Mouse (Mus musculus): ENCODE data around the gene Tmem106a. TPM values are rescaled to one million over a fixed set of nuclear protein-coding genes. Genes with fewer than 3 reads are reported as not detected.
A peak's percentile ranks its signal among the peaks of the same experiment; 100 is the strongest.
"Not testable (repeated sequence)": the region's sequence is repeated elsewhere in the genome, so short reads cannot be mapped to it uniquely, and the experiment has no call there.

The Tmem106a gene
- polyA plus RNA-seq, 1 experiment from 2014 or later = 4.9 TPM

- H3K4me1 ChIP-seq (replicated peaks) = no peaks in the 10 kb centered on the region
- H3K27me3 ChIP-seq = no peaks in the 10 kb centered on the region
- no peak for ATAC-seq (ENCODE audit: low read depth)
- no peaks in the 10 kb centered on the region for H3K9me3 ChIP-seq
- no peak overlapping the region for H3K4me2 ChIP-seq
- peaks cover 99% of the 10 kb centered on the region for H3K36me3 ChIP-seq
- 81% methylated on average over 6 of the region's 6 CpGs for WGBS
- no peak overlapping the region for H3K9ac ChIP-seq
- H3K27ac ChIP-seq (replicated peaks) = no peak overlapping the region
- no peak overlapping the region for H3K4me3 ChIP-seq
Observed at GRCm38 (mm10) chr11:101576116-101576515, 5.9 kb upstream of the Tmem106a start.

GRCm38 (mm10) chr11:101581081-101581764, 819 bp upstream of the Tmem106a start:
- 78% methylated on average over 6 of the region's 6 CpGs for WGBS
- H3K4me3 ChIP-seq = no peak overlapping the region
- no peaks in the 10 kb centered on the region for H3K27me3 ChIP-seq
- no peak overlapping the region for H3K4me2 ChIP-seq
- no peak overlapping the region for H3K9ac ChIP-seq
- peaks cover 8% of the 10 kb centered on the region for H3K4me1 ChIP-seq (replicated peaks)
- no peak for ATAC-seq (ENCODE audit: low read depth)
- H3K36me3 ChIP-seq = peaks cover 57% of the 10 kb centered on the region
- H3K9me3 ChIP-seq = no peaks in the 10 kb centered on the region
- no peak overlapping the region for H3K27ac ChIP-seq (replicated peaks)

- Histone ChIP-seq H3K4me3 (no peak overlapping the region), H3K4me1 (replicated peaks) (peaks cover 8% of the 10 kb centered on the region), H3K36me3 (peaks cover 49% of the 10 kb centered on the region), H3K27me3 (no peaks in the 10 kb centered on the region), H3K9me3 (no peaks in the 10 kb centered on the region), H3K4me2 (no peak overlapping the region), H3K9ac (no peak overlapping the region), H3K27ac (replicated peaks) (no peak overlapping the region)
- 87% methylated on average over 2 of the region's 2 CpGs for WGBS
- ATAC-seq (ENCODE audit: low read depth) = no peak
Observed at GRCm38 (mm10) chr11:101583205-101583604, 1.2 kb downstream of the Tmem106a start.

GRCm38 (mm10) chr11:101585031-101585430, 3.0 kb downstream of the Tmem106a start:
- ATAC-seq (ENCODE audit: low read depth); H3K4me3 ChIP-seq; H3K4me1 ChIP-seq (replicated peaks); H3K4me2 ChIP-seq; H3K27me3 ChIP-seq; H3K9me3 ChIP-seq; H3K27ac ChIP-seq (replicated peaks); H3K9ac ChIP-seq: not testable (repeated sequence)
- peaks cover 34% of the 10 kb centered on the region for H3K36me3 ChIP-seq
- WGBS = 93% methylated on average over 1 of the region's 1 CpGs

GRCm38 (mm10) chr11:101585805-101586204, 3.8 kb downstream of the Tmem106a start:
- ATAC-seq (ENCODE audit: low read depth) = no peak
- H3K36me3 ChIP-seq = peaks cover 33% of the 10 kb centered on the region
- no peak overlapping the region for H3K4me3 ChIP-seq
- no peaks in the 10 kb centered on the region for H3K9me3 ChIP-seq
- H3K4me2 ChIP-seq = no peak overlapping the region
- H3K27ac ChIP-seq (replicated peaks) = no peak overlapping the region
- H3K27me3 ChIP-seq = no peaks in the 10 kb centered on the region
- WGBS = 85% methylated on average over 4 of the region's 4 CpGs
- no peak overlapping the region for H3K9ac ChIP-seq
- peaks cover 8% of the 10 kb centered on the region for H3K4me1 ChIP-seq (replicated peaks)

GRCm38 (mm10) chr11:101587676-101588075, 5.6 kb downstream of the Tmem106a start:
- ATAC-seq (ENCODE audit: low read depth) = no peak
- H3K27ac ChIP-seq (replicated peaks) = no peak overlapping the region
- no peak overlapping the region for H3K4me3 ChIP-seq
- no peak overlapping the region for H3K9ac ChIP-seq
- peaks cover 27% of the 10 kb centered on the region for H3K36me3 ChIP-seq
- H3K27me3 ChIP-seq = no peaks in the 10 kb centered on the region
- H3K9me3 ChIP-seq = no peaks in the 10 kb centered on the region
- WGBS = 96% methylated on average over 10 of the region's 10 CpGs
- no peak overlapping the region for H3K4me2 ChIP-seq
- no peaks in the 10 kb centered on the region for H3K4me1 ChIP-seq (replicated peaks)

- Histone ChIP-seq H3K9ac (no peak overlapping the region), H3K27ac (replicated peaks) (no peak overlapping the region), H3K36me3 (peaks cover 27% of the 10 kb centered on the region), H3K4me1 (replicated peaks) (no peaks in the 10 kb centered on the region), H3K4me3 (no peak overlapping the region), H3K4me2 (no peak overlapping the region), H3K9me3 (no peaks in the 10 kb centered on the region), H3K27me3 (no peaks in the 10 kb centered on the region)
- WGBS = 85% methylated on average over 7 of the region's 7 CpGs
- no peak for ATAC-seq (ENCODE audit: low read depth)
Observed at GRCm38 (mm10) chr11:101588868-101589267, 6.8 kb downstream of the Tmem106a start.

GRCm38 (mm10) chr11:101589444-101589843, 7.4 kb downstream of the Tmem106a start:
- H3K27ac ChIP-seq (replicated peaks) = no peak overlapping the region
- peaks cover 27% of the 10 kb centered on the region for H3K36me3 ChIP-seq
- H3K27me3 ChIP-seq = no peaks in the 10 kb centered on the region
- H3K4me2 ChIP-seq = no peak overlapping the region
- no peak for ATAC-seq (ENCODE audit: low read depth)
- 32% methylated on average over 5 of the region's 5 CpGs for WGBS
- H3K4me3 ChIP-seq = no peak overlapping the region
- no peaks in the 10 kb centered on the region for H3K9me3 ChIP-seq
- H3K9ac ChIP-seq = no peak overlapping the region
- no peaks in the 10 kb centered on the region for H3K4me1 ChIP-seq (replicated peaks)

- Histone ChIP-seq H3K27me3 (no peaks in the 10 kb centered on the region), H3K4me3 (no peak overlapping the region), H3K4me2 (no peak overlapping the region), H3K36me3 (peaks cover 24% of the 10 kb centered on the region), H3K27ac (replicated peaks) (no peak overlapping the region), H3K4me1 (replicated peaks) (no peaks in the 10 kb centered on the region), H3K9ac (no peak overlapping the region), H3K9me3 (no peaks in the 10 kb centered on the region)
- WGBS = 79% methylated on average over 12 of the region's 12 CpGs
- no peak for ATAC-seq (ENCODE audit: low read depth)
Observed at GRCm38 (mm10) chr11:101589989-101590624, 8.1 kb downstream of the Tmem106a start.

- Histone ChIP-seq H3K27ac (replicated peaks) (no peak within 1 kb of the TSS), H3K36me3 (no peaks in the 10 kb centered on the region), H3K27me3 (no peaks in the 10 kb centered on the region), H3K4me1 (replicated peaks) (0 out of 2 replicates have a peak, but pooled peaks cover under 1% of the 10 kb centered on the region), H3K9ac (no peak within 1 kb of the TSS), H3K9me3 (no peaks in the 10 kb centered on the region), H3K4me2 (no peak within 1 kb of the TSS), H3K4me3 (no peak within 1 kb of the TSS)
- no peak for ATAC-seq (ENCODE audit: low read depth)
- WGBS = 72% methylated on average over 6 of the region's 6 CpGs
Observed at GRCm38 (mm10) chr11:101599156-101599555, 17.1 kb downstream of the Tmem106a start, which contains the start of gene Gm11634. TSS of gene Gm11634 (minus strand) at chr11:101599256.

GRCm38 (mm10) chr11:101602491-101602890, 20.4 kb downstream of the Tmem106a start:
- Histone ChIP-seq H3K4me2 (no peak overlapping the region), H3K4me1 (replicated peaks) (0 out of 2 replicates have a peak, but pooled peaks cover 7% of the 10 kb centered on the region), H3K27me3 (no peaks in the 10 kb centered on the region), H3K4me3 (no peak overlapping the region), H3K9me3 (no peaks in the 10 kb centered on the region), H3K36me3 (no peaks in the 10 kb centered on the region), H3K27ac (replicated peaks) (no peak overlapping the region), H3K9ac (no peak overlapping the region)
- ATAC-seq (ENCODE audit: low read depth) = no peak
- WGBS = 8% methylated on average over 3 of the region's 3 CpGs

- Histone ChIP-seq H3K9me3 (no peaks in the 10 kb centered on the region), H3K27me3 (no peaks in the 10 kb centered on the region), H3K4me2 (peak overlapping the region; percentile 60), H3K4me1 (replicated peaks) (0 out of 2 replicates have a peak, but pooled peaks cover 7% of the 10 kb centered on the region), H3K4me3 (peak overlapping the region; percentile 41), H3K27ac (replicated peaks) (no peak overlapping the region; the same call in 1 of the 2 replicates), H3K9ac (no peak overlapping the region), H3K36me3 (no peaks in the 10 kb centered on the region)
- 0% methylated on average over 3 of the region's 3 CpGs for WGBS
- ATAC-seq (ENCODE audit: low read depth) = no peak
Observed at GRCm38 (mm10) chr11:101604116-101604515, 22.1 kb downstream of the Tmem106a start.

Data from neural tube, embryonic 13.5 days (tissue).